Comparison of ENCODE assay signal across 7 mouse cellular contexts in the genomic region with DNA sequence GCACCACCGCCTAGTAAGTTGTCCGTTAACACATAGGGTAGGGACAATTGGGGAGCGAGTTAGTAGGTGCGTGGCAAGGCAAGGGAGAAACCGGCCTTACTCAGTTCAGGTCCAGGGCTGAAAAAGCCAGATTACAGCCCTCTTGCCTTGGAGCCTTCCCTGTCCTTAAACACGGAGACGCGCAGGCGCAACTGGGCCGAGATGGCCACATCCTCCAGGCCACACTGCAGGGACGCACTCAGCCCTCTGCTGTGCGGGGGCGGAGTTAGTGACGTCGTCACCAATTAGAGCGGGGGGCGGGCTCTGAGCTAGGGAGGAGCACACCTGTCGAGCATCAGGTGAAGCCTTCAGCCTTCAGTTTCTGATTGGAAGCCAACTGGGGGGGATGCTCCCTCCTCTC. TPM values are rescaled to one million over a fixed set of nuclear protein-coding genes. Genes with fewer than 3 reads are reported as not detected.
DNase-seq lines count a peak whose midpoint lies in the region; ATAC-seq and TF ChIP-seq lines count a peak whose summit lies in the region.

No protein-coding gene starts in this region.

- 0 out of 2 replicates have a peak, but pooled peaks cover 5% of the 10 kb centered on the region for H3K4me1 ChIP-seq in forebrain, postnatal 0 days (ENCODE audit: insufficient read depth)
- peaks cover 14% of the 10 kb centered on the region for H3K4me1 ChIP-seq in liver, embryonic 11.5 days (replicated peaks; ENCODE audit: control insufficient read depth, insufficient read depth, low read length)
- peaks cover 9% of the 10 kb centered on the region; the same call in 1 of the 2 replicates for H3K4me1 ChIP-seq in neural tube, embryonic 12.5 days

- peak; percentile 75 for ATAC-seq in forebrain, postnatal 0 days
- ATAC-seq in liver, embryonic 11.5 days (replicated peaks; ENCODE audit: low FRiP score): peak; percentile 48
- ATAC-seq in neural tube, embryonic 12.5 days (ENCODE audit: low FRiP score, low read depth): peak; percentile 80

- H3K9ac ChIP-seq in forebrain, postnatal 0 days: peak overlapping the region; percentile 39
- H3K9ac ChIP-seq in liver, embryonic 11.5 days (ENCODE audit: low read depth, low read length): no peak overlapping the region
- 0 out of 2 replicates have a peak overlapping the region, but pooled peaks have one; percentile 29 for H3K9ac ChIP-seq in neural tube, embryonic 12.5 days

- H3K4me2 ChIP-seq in forebrain, postnatal 0 days (ENCODE audit: low read depth): peak overlapping the region; percentile 53
- peak overlapping the region; percentile 8 for H3K4me2 ChIP-seq in liver, embryonic 11.5 days
- H3K4me2 ChIP-seq in neural tube, embryonic 12.5 days (replicated peaks): peak overlapping the region; percentile 53

- peaks cover 29% of the 10 kb centered on the region for H3K36me3 ChIP-seq in forebrain, postnatal 0 days (ENCODE audit: insufficient read depth)
- H3K36me3 ChIP-seq in liver, embryonic 11.5 days (ENCODE audit: control insufficient read depth, insufficient read depth, low read length): peaks cover 30% of the 10 kb centered on the region
- peaks cover 38% of the 10 kb centered on the region for H3K36me3 ChIP-seq in neural tube, embryonic 12.5 days

- WGBS in forebrain, postnatal 0 days: 14% methylated on average over 18 of the region's 18 CpGs
- 33% methylated on average over 18 of the region's 18 CpGs for WGBS in liver, embryonic 11.5 days
- 8% methylated on average over 18 of the region's 18 CpGs for WGBS in neural tube, embryonic 12.5 days

- no peak for TF ChIP-seq CTCF in forebrain, postnatal 0 days (IDR thresholded peaks at IDR 0.05; ENCODE audit: low read depth)

- peak overlapping the region; percentile 21; the same call in 1 of the 2 replicates for H3K27ac ChIP-seq in forebrain, postnatal 0 days (ENCODE audit: low read depth, low read length)
- no peak overlapping the region for H3K27ac ChIP-seq in liver, embryonic 11.5 days (ENCODE audit: low read depth, low read length)
- no peak overlapping the region for H3K27ac ChIP-seq in neural tube, embryonic 12.5 days

- peak; percentile 85 for DNase-seq in ZHBTc4 (ENCODE audit: low read depth, low spot score)
- peak; percentile 89 for DNase-seq in cerebellum, adult 11-12 months
- DNase-seq in forebrain, postnatal 0 days: peak; percentile 83
- DNase-seq in kidney, postnatal 10 days: peak; percentile 88
- DNase-seq in liver, embryonic 11.5 days (ENCODE audit: low spot score): no peak
- peak; percentile 88 for DNase-seq in yolk sac, embryonic 10.5 days (ENCODE audit: low spot score)

- no peaks in the 10 kb centered on the region for H3K9me3 ChIP-seq in forebrain, postnatal 0 days (ENCODE audit: low read length)
- H3K9me3 ChIP-seq in liver, embryonic 11.5 days (ENCODE audit: control insufficient read depth, low read length): no peaks in the 10 kb centered on the region
- H3K9me3 ChIP-seq in neural tube, embryonic 12.5 days: no peaks in the 10 kb centered on the region

- no peaks in the 10 kb centered on the region for H3K27me3 ChIP-seq in forebrain, postnatal 0 days (ENCODE audit: insufficient read depth, low read length)
- H3K27me3 ChIP-seq in liver, embryonic 11.5 days (replicated peaks; ENCODE audit: control insufficient read depth, insufficient read depth, low read length): no peaks in the 10 kb centered on the region
- no peaks in the 10 kb centered on the region for H3K27me3 ChIP-seq in neural tube, embryonic 12.5 days (replicated peaks)

- peak overlapping the region; percentile 24 for H3K4me3 ChIP-seq in forebrain, postnatal 0 days (ENCODE audit: low read depth, low read length)
- H3K4me3 ChIP-seq in liver, embryonic 11.5 days (ENCODE audit: low read depth, low read length): no peak overlapping the region
- peak overlapping the region; percentile 15; the same call in 1 of the 2 replicates for H3K4me3 ChIP-seq in neural tube, embryonic 12.5 days

RNA-seq across cellular contexts. Expression of a gene that starts 29.7 kb away (rescaled TPM):
- 53.6 and 64.8 TPM in 2 replicates for total RNA-seq in forebrain, postnatal 0 days (2014; rRNA removed)
- polyA plus RNA-seq in forebrain, postnatal 0 days (2015; fragmentation: Nextera tagmentation; extraction: Ambion mirVana): 41.4 and 43.1 TPM in 2 replicates
- 150 and 153 TPM in 2 replicates for polyA plus RNA-seq in liver, embryonic 11.5 days (2014; fragmentation: Nextera tagmentation; extraction: Ambion mirVana)
- polyA plus RNA-seq in neural tube, embryonic 12.5 days (2016; fragmentation: Nextera tagmentation; extraction: Ambion mirVana): 122 and 128 TPM in 2 replicates

RNA-seq across cellular contexts. Expression of a gene that starts 35.8 kb away (rescaled TPM):
- 6.5 and 7.2 TPM in 2 replicates for total RNA-seq in forebrain, postnatal 0 days (2014; rRNA removed)
- polyA plus RNA-seq in forebrain, postnatal 0 days (2015; fragmentation: Nextera tagmentation; extraction: Ambion mirVana): 1.2 and 2.2 TPM in 2 replicates
- polyA plus RNA-seq in liver, embryonic 11.5 days (2014; fragmentation: Nextera tagmentation; extraction: Ambion mirVana): 5.4 and 8.1 TPM in 2 replicates
- polyA plus RNA-seq in neural tube, embryonic 12.5 days (2016; fragmentation: Nextera tagmentation; extraction: Ambion mirVana): 7.2 and 9.3 TPM in 2 replicates

RNA-seq across cellular contexts. Expression of a gene that starts 51.6 kb away (rescaled TPM):
- 0.15 and 0.33 TPM in 2 replicates for total RNA-seq in forebrain, postnatal 0 days (2014; rRNA removed)
- 0.24 and 0.36 TPM in 2 replicates for polyA plus RNA-seq in forebrain, postnatal 0 days (2015; fragmentation: Nextera tagmentation; extraction: Ambion mirVana)
- polyA plus RNA-seq in liver, embryonic 11.5 days (2014; fragmentation: Nextera tagmentation; extraction: Ambion mirVana): 263 and 274 TPM in 2 replicates
- 4.2 and 5.7 TPM in 2 replicates for polyA plus RNA-seq in neural tube, embryonic 12.5 days (2016; fragmentation: Nextera tagmentation; extraction: Ambion mirVana)

RNA-seq across cellular contexts. Expression of a gene that starts 56.9 kb away (rescaled TPM):
- 124 and 139 TPM in 2 replicates for total RNA-seq in forebrain, postnatal 0 days (2014; rRNA removed)
- 227 and 298 TPM in 2 replicates for polyA plus RNA-seq in forebrain, postnatal 0 days (2015; fragmentation: Nextera tagmentation; extraction: Ambion mirVana)
- polyA plus RNA-seq in liver, embryonic 11.5 days (2014; fragmentation: Nextera tagmentation; extraction: Ambion mirVana): 169 and 174 TPM in 2 replicates
- polyA plus RNA-seq in neural tube, embryonic 12.5 days (2016; fragmentation: Nextera tagmentation; extraction: Ambion mirVana): 185 and 200 TPM in 2 replicates

Comparison
In these comparisons a context has a peak if more than half of its experiments do, and no peak if none do; other contexts are left out.
1. RNA of a gene that starts 51.6 kb away (polyA plus RNA-seq): 263 to 274 TPM in liver, embryonic 11.5 days; 4.2 to 5.7 TPM in neural tube, embryonic 12.5 days and 0.24 to 0.36 TPM in forebrain, postnatal 0 days; every median in the first group is over 10 times any median in the second.
2. Peak in every context shown above with its lines, with median percentiles within 50 percentile points of each other: ATAC-seq and H3K4me2 ChIP-seq.